8 mouse cellular contexts compared by ENCODE assay signal in the genomic region with DNA sequence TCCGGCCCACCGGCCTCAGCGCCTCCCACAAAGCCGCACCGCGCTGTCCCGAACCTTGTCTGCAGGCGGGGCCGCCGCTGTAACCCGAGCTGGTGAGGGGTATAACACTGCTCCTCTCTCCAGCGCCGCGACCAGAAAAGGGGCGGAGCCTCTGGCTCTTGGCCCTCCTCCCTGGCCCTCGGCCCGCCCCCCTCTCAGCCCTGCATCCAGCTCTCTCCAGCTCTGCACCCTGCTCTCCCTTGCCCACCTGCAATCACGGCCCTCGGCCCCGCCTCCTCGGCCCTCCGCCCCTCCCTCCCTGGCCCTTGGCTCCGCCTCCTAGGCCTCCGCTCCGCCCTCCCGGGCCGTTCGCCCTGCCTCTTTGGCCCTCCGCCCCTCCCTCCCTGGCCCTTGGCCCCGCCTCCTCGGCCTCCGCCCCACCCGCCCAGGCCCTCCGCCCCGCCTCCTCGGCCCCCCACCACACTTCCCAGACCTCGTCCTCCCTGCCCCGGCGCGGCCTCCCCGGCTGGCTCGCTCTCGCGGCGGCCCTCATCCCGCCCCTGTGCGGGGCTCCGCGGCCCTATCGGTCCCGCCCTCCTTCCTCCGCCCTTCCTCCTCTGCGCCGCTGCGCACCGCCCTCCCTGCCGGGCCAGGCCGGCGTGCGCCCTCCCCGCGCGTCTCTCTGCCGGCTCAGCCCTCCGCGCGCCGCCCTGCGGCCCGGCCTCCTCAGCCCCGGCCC. TPM values are rescaled to one million over a fixed set of nuclear protein-coding genes. Genes with fewer than 3 reads are reported as not detected.
DNase-seq lines count a peak whose midpoint lies in the region; ATAC-seq lines count a peak whose summit lies in the region.

Gene Rassf8 (plus strand): TSS at position 617 of the 718 bp plus-strand sequence.

- peak; percentile 78 for DNase-seq in T-cell, adult 2 months (ENCODE audit: low spot score)
- DNase-seq in cerebellum, postnatal 10 days: peak; percentile 93 to 95
- DNase-seq in frontal cortex, postnatal 36 days (ENCODE audit: low spot score in 2 of 2): peak; percentile 69 to 72
- peak; percentile 72 for DNase-seq in hindbrain, embryonic 14.5 days (ENCODE audit: low spot score)
- DNase-seq in left cerebral cortex, adult 11 months (ENCODE audit: low spot score): peak; percentile 75
- DNase-seq in lung, postnatal 36 days: peak; percentile 92
- peak; percentile 93 for DNase-seq in retina, embryonic 14.5 days (ENCODE audit: low spot score)
- DNase-seq in thymus, postnatal 4 days: peak; percentile 85

- no peaks in the 10 kb centered on the region for H3K36me3 ChIP-seq in hindbrain, embryonic 14.5 days (replicated peaks; ENCODE audit: control insufficient read depth, insufficient read depth)

- peak; percentile 94 for ATAC-seq in hindbrain, embryonic 14.5 days (ENCODE audit: low FRiP score)

- WGBS in hindbrain, embryonic 14.5 days: under 1% methylated on average over 61 of the region's 71 CpGs

- peak within 1 kb of the TSS; percentile 67 for H3K4me2 ChIP-seq in hindbrain, embryonic 14.5 days (replicated peaks)

- peak within 1 kb of the TSS; percentile 67 for H3K27ac ChIP-seq in hindbrain, embryonic 14.5 days

- H3K27me3 ChIP-seq in hindbrain, embryonic 14.5 days (ENCODE audit: control insufficient read depth, insufficient read depth, low read length): no peaks in the 10 kb centered on the region

- H3K4me3 ChIP-seq in hindbrain, embryonic 14.5 days (replicated peaks; ENCODE audit: low read length): peak within 1 kb of the TSS; percentile 52

- peaks cover 9% of the 10 kb centered on the region for H3K4me1 ChIP-seq in hindbrain, embryonic 14.5 days (replicated peaks; ENCODE audit: control insufficient read depth, insufficient read depth, low read length)

- H3K9me3 ChIP-seq in hindbrain, embryonic 14.5 days (ENCODE audit: control insufficient read depth, low read length): no peaks in the 10 kb centered on the region

- peak within 1 kb of the TSS; percentile 63 for H3K9ac ChIP-seq in hindbrain, embryonic 14.5 days

RNA-seq across cellular contexts. Expression of gene Rassf8, which starts in this region (rescaled TPM):
- polyA plus RNA-seq in hindbrain, embryonic 14.5 days (2014; fragmentation: Nextera tagmentation; extraction: Ambion mirVana): 5.0 and 5.6 TPM in 2 replicates

Comparison
In these comparisons a context has a peak if more than half of its experiments do, and no peak if none do; other contexts are left out.
1. Peak in every context shown above with its lines: DNase-seq, ATAC-seq, H3K4me3 ChIP-seq and H3K27ac ChIP-seq.